Mouse (Mus musculus): ENCODE measurements around the gene Gm9112. TPM values are rescaled to one million over a fixed set of nuclear protein-coding genes. Genes with fewer than 3 reads are reported as not detected.
A peak's percentile ranks its signal among the peaks of the same experiment; 100 is the strongest.
"Not testable (repeated sequence)": the region's sequence is repeated elsewhere in the genome, so short reads cannot be mapped to it uniquely, and the experiment has no call there.

Gene Gm9112
- not detected in 2 replicates for polyA plus RNA-seq (2014; fragmentation: Nextera tagmentation; extraction: Ambion mirVana)

- not testable (repeated sequence) for H3K36me3 ChIP-seq (ENCODE audit: control insufficient read depth, insufficient read depth, low read length); H3K9ac ChIP-seq (ENCODE audit: low read length); H3K4me1 ChIP-seq (ENCODE audit: control insufficient read depth, insufficient read depth, low read length); H3K4me2 ChIP-seq (ENCODE audit: low read length); H3K27ac ChIP-seq (ENCODE audit: low read depth, low read length); H3K4me3 ChIP-seq (ENCODE audit: low read depth, low read length); H3K9me3 ChIP-seq (replicated peaks; ENCODE audit: control insufficient read depth, low read length); H3K27me3 ChIP-seq (replicated peaks; ENCODE audit: control insufficient read depth, insufficient read depth, low read length); ATAC-seq; DNase-seq (ENCODE audit: low spot score)
- WGBS, result 84% methylated on average over 7 of the region's 10 CpGs
These were observed at the start of gene Gm9112, which contains the start of gene Dmrtc1b for GRCm38 (mm10) chrX:102707535-102707934. Gene Gm9112, minus strand, starts transcription at chrX:102707635. Gene Dmrtc1b, plus strand, starts transcription at chrX:102707865.

DNA sequence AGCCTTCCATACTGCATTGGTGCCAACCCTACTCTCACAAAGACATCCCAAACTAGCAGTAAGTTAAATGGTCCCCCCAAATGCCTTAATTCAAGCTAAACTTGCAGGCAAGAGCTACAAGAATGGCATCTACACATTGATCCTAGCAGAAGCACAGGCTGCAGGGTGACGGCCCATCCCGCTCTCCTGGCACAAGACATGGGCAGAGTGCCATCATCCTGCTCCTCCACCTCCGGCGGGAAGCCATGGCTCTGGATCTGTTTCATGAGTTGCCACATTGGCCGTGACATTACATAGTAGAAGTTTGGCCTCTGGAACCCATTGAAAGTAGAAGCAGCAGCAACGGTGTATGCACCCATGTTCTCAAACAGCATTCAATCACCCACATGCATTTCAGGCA is 16.8 kb upstream of the Gm9112 start:
- H3K27ac ChIP-seq (ENCODE audit: low read depth, low read length); H3K9me3 ChIP-seq (replicated peaks; ENCODE audit: control insufficient read depth, low read length); H3K4me1 ChIP-seq (ENCODE audit: control insufficient read depth, insufficient read depth, low read length); ATAC-seq; DNase-seq (ENCODE audit: low spot score); H3K4me2 ChIP-seq (ENCODE audit: low read length); H3K27me3 ChIP-seq (replicated peaks; ENCODE audit: control insufficient read depth, insufficient read depth, low read length); H3K9ac ChIP-seq (ENCODE audit: low read length); H3K36me3 ChIP-seq (ENCODE audit: control insufficient read depth, insufficient read depth, low read length); H3K4me3 ChIP-seq (ENCODE audit: low read depth, low read length): not testable (repeated sequence)
- WGBS, result 95% methylated on average over 6 of the region's 6 CpGs

DNA sequence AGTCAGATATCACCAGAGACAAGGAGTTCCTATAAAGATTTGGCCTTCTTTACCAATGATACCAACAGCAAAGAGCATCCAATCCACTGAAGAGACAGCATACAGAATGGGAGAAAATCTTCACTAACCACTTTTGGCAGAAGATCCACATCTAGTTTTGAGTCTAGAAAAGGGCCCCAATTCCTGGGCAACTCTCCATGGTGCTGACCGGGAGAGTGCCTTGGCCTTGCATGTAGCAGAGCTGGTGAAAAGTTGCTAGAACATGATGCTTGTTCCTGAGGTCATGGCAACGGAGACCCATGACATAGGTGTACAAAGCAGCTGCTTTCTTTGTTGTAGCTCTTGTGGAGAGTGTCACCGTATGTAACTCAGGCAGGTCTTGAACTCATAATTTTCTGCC is 6.8 kb downstream of the Gm9112 start:
- not testable (repeated sequence) for H3K27ac ChIP-seq (ENCODE audit: low read depth, low read length); H3K36me3 ChIP-seq (ENCODE audit: control insufficient read depth, insufficient read depth, low read length); H3K9me3 ChIP-seq (replicated peaks; ENCODE audit: control insufficient read depth, low read length); H3K4me3 ChIP-seq (ENCODE audit: low read depth, low read length); ATAC-seq; DNase-seq (ENCODE audit: low spot score); H3K9ac ChIP-seq (ENCODE audit: low read length); H3K27me3 ChIP-seq (replicated peaks; ENCODE audit: control insufficient read depth, insufficient read depth, low read length); H3K4me2 ChIP-seq (ENCODE audit: low read length); H3K4me1 ChIP-seq (ENCODE audit: control insufficient read depth, insufficient read depth, low read length)
- WGBS, result 70% methylated on average over 3 of the region's 3 CpGs

GRCm38 (mm10) chrX:102689252-102689651 is 18.2 kb downstream of the Gm9112 start:
- H3K27me3 ChIP-seq (replicated peaks; ENCODE audit: control insufficient read depth, insufficient read depth, low read length); H3K9me3 ChIP-seq (replicated peaks; ENCODE audit: control insufficient read depth, low read length); H3K27ac ChIP-seq (ENCODE audit: low read depth, low read length); H3K36me3 ChIP-seq (ENCODE audit: control insufficient read depth, insufficient read depth, low read length); H3K4me1 ChIP-seq (ENCODE audit: control insufficient read depth, insufficient read depth, low read length); H3K4me3 ChIP-seq (ENCODE audit: low read depth, low read length); H3K4me2 ChIP-seq (ENCODE audit: low read length); H3K9ac ChIP-seq (ENCODE audit: low read length): not testable (repeated sequence)
- peak; percentile 51 for DNase-seq (ENCODE audit: low spot score)
- WGBS, result 33% methylated on average over 4 of the region's 4 CpGs
- ATAC-seq, result peak; percentile 67

DNA sequence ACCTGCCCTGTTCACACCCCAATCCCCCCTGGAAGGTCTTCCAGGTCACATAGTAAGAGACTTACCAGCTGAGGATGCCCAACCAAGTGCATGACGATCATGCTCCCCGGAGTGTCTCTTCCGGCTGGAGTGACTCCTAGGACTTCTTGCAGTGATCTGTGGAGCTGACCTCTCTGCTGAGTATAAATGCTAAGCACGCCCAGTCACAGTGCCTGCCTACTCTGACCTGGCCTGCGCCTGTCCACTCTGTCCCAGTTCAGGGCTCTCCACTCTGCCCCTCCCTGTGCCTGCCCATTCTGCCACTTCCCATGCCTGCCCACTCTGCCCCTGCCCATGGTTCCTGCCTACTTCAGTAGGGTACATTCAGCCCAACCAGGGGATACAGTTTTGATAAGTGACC is 20.6 kb downstream of the Gm9112 start, which contains the start of gene Gm3880:
Gene Gm3880 (minus strand): TSS at position 101 of the 400 bp plus-strand sequence.
- not testable (repeated sequence) for ATAC-seq; H3K9ac ChIP-seq (ENCODE audit: low read length); H3K36me3 ChIP-seq (ENCODE audit: control insufficient read depth, insufficient read depth, low read length); H3K27me3 ChIP-seq (replicated peaks; ENCODE audit: control insufficient read depth, insufficient read depth, low read length); H3K27ac ChIP-seq (ENCODE audit: low read depth, low read length); H3K4me1 ChIP-seq (ENCODE audit: control insufficient read depth, insufficient read depth, low read length); H3K4me2 ChIP-seq (ENCODE audit: low read length); H3K9me3 ChIP-seq (replicated peaks; ENCODE audit: control insufficient read depth, low read length); DNase-seq (ENCODE audit: low spot score); H3K4me3 ChIP-seq (ENCODE audit: low read depth, low read length)
- WGBS, result 97% methylated on average over 5 of the region's 5 CpGs

GRCm38 (mm10) chrX:102684706-102685105 is 22.7 kb downstream of the Gm9112 start:
- not testable (repeated sequence) for H3K36me3 ChIP-seq (ENCODE audit: control insufficient read depth, insufficient read depth, low read length); H3K27ac ChIP-seq (ENCODE audit: low read depth, low read length); H3K4me1 ChIP-seq (ENCODE audit: control insufficient read depth, insufficient read depth, low read length); ATAC-seq; H3K4me2 ChIP-seq (ENCODE audit: low read length); H3K9ac ChIP-seq (ENCODE audit: low read length); H3K27me3 ChIP-seq (replicated peaks; ENCODE audit: control insufficient read depth, insufficient read depth, low read length); H3K9me3 ChIP-seq (replicated peaks; ENCODE audit: control insufficient read depth, low read length); H3K4me3 ChIP-seq (ENCODE audit: low read depth, low read length); DNase-seq (ENCODE audit: low spot score)
- 48% methylated on average over 3 of the region's 3 CpGs for WGBS

- H3K9ac ChIP-seq (ENCODE audit: low read length), result no peak overlapping the region
- H3K27me3 ChIP-seq (replicated peaks; ENCODE audit: control insufficient read depth, insufficient read depth, low read length), result no peaks in the 10 kb centered on the region
- no peak overlapping the region for H3K4me2 ChIP-seq (ENCODE audit: low read length)
- ATAC-seq, result no peak
- H3K36me3 ChIP-seq (ENCODE audit: control insufficient read depth, insufficient read depth, low read length), result no peaks in the 10 kb centered on the region
- DNase-seq (ENCODE audit: low spot score), result no peak
- 71% methylated on average over 2 of the region's 2 CpGs for WGBS
- H3K4me3 ChIP-seq (ENCODE audit: low read depth, low read length), result no peak overlapping the region
- H3K27ac ChIP-seq (ENCODE audit: low read depth, low read length), result no peak overlapping the region
- H3K4me1 ChIP-seq (ENCODE audit: control insufficient read depth, insufficient read depth, low read length), result no peaks in the 10 kb centered on the region
- H3K9me3 ChIP-seq (replicated peaks; ENCODE audit: control insufficient read depth, low read length), result no peaks in the 10 kb centered on the region
These were observed 40.8 kb downstream of the Gm9112 start for GRCm38 (mm10) chrX:102666641-102667040.

- H3K9ac ChIP-seq (ENCODE audit: low read length), result no peak overlapping the region
- no peak for ATAC-seq
- H3K4me2 ChIP-seq (ENCODE audit: low read length), result no peak overlapping the region
- no peaks in the 10 kb centered on the region for H3K9me3 ChIP-seq (replicated peaks; ENCODE audit: control insufficient read depth, low read length)
- no peak for DNase-seq (ENCODE audit: low spot score)
- no peaks in the 10 kb centered on the region for H3K36me3 ChIP-seq (ENCODE audit: control insufficient read depth, insufficient read depth, low read length)
- no peaks in the 10 kb centered on the region for H3K4me1 ChIP-seq (ENCODE audit: control insufficient read depth, insufficient read depth, low read length)
- H3K27me3 ChIP-seq (replicated peaks; ENCODE audit: control insufficient read depth, insufficient read depth, low read length), result no peaks in the 10 kb centered on the region
- H3K4me3 ChIP-seq (ENCODE audit: low read depth, low read length), result no peak overlapping the region
- no peak overlapping the region for H3K27ac ChIP-seq (ENCODE audit: low read depth, low read length)
- 26% methylated on average over 3 of the region's 3 CpGs for WGBS
These were observed 46.7 kb downstream of the Gm9112 start for GRCm38 (mm10) chrX:102660712-102661111.

All from forebrain, embryonic 14.5 days (tissue).